Mouse (Mus musculus) left cerebral cortex, postnatal 4 days (tissue): ENCODE data around the gene Tmem37. TPM values are rescaled to one million over a fixed set of nuclear protein-coding genes. Genes with fewer than 3 reads are reported as not detected.

Experiments
- DNase-seq: peaks from one replicate; pipeline ENCODE4 v3.0.0-alpha.2; 2022
- intact Hi-C: fragments of 180-260 bp; cut with DNase I; formaldehyde crosslinking; loops from one replicate; pipeline ENCODE4 v1.15.1; 2025
- total RNA-seq, 2 experiments: library from RNA; stranded (reverse); gene quantifications; 2 replicates each; pipeline ENCODE4 v1.2.3; 2021

Tmem37 gene
- total RNA-seq, 2 experiments from 2014 or later, result 1.4 to 1.8 TPM

GRCm38 (mm10) chr1:120060687-120061086, 13.2 kb downstream of the Tmem37 start:
- DNase-seq, result no peak
- intact Hi-C loops, result no loop called here

- DNase-seq, result no peak
- intact Hi-C loops, result no loop called here
Observed at GRCm38 (mm10) chr1:120057674-120058430, 16.0 kb downstream of the Tmem37 start.

- DNase-seq, result no peak
- intact Hi-C loops, result no loop called here
Observed at GRCm38 (mm10) chr1:120057044-120057443, 16.8 kb downstream of the Tmem37 start.

- intact Hi-C loops, result no loop called here
- peak; percentile 27 for DNase-seq
Observed at GRCm38 (mm10) chr1:120056236-120056635, 17.6 kb downstream of the Tmem37 start.

GRCm38 (mm10) chr1:120055475-120055874, 18.4 kb downstream of the Tmem37 start:
- intact Hi-C loops, result no loop called here
- no peak for DNase-seq

GRCm38 (mm10) chr1:120054997-120055396, 18.9 kb downstream of the Tmem37 start:
- DNase-seq, result no peak
- intact Hi-C loops, result no loop called here

GRCm38 (mm10) chr1:120051070-120051469, 22.8 kb downstream of the Tmem37 start:
- intact Hi-C loops, result no loop called here
- no peak for DNase-seq

GRCm38 (mm10) chr1:120047325-120047724, 26.5 kb downstream of the Tmem37 start:
- intact Hi-C loops, result no loop called here

GRCm38 (mm10) chr1:120044584-120044983, 29.3 kb downstream of the Tmem37 start:
- intact Hi-C loops, result no loop called here
- DNase-seq, result no peak

More at GRCm38 (mm10) chr1:120047325-120047724, 26.5 kb downstream of the Tmem37 start:
- DNase-seq, result no peak

- DNase-seq, result no peak
- intact Hi-C loops, result no loop called here
Observed at GRCm38 (mm10) chr1:120042421-120042820, 31.5 kb downstream of the Tmem37 start.

GRCm38 (mm10) chr1:120038594-120038993, 35.3 kb downstream of the Tmem37 start:
- no peak for DNase-seq

GRCm38 (mm10) chr1:120037021-120037683, 36.7 kb downstream of the Tmem37 start:
- DNase-seq, result peak; percentile 55
- intact Hi-C loops, result no loop called here

More at GRCm38 (mm10) chr1:120038594-120038993, 35.3 kb downstream of the Tmem37 start:
- intact Hi-C loops, result no loop called here

- no peak for DNase-seq
- intact Hi-C loops, result no loop called here
Observed at GRCm38 (mm10) chr1:120035456-120036034, 38.3 kb downstream of the Tmem37 start.

GRCm38 (mm10) chr1:120034793-120035192, 39.1 kb downstream of the Tmem37 start:
- intact Hi-C loops, result no loop called here
- DNase-seq, result no peak

GRCm38 (mm10) chr1:120033469-120033854, 40.4 kb downstream of the Tmem37 start:
- intact Hi-C loops, result no loop called here
- DNase-seq, result no peak

- peak; percentile 89 for DNase-seq
- intact Hi-C loops, result no loop called here
Observed at GRCm38 (mm10) chr1:120032804-120033468, 40.9 kb downstream of the Tmem37 start.

- DNase-seq, result peak; percentile 58
- intact Hi-C loops, result no loop called here
Observed at GRCm38 (mm10) chr1:120030474-120030873, 43.4 kb downstream of the Tmem37 start.

GRCm38 (mm10) chr1:120027693-120028092, 46.2 kb downstream of the Tmem37 start:
- DNase-seq, result peak; percentile 80
- intact Hi-C loops, result no loop called here

GRCm38 (mm10) chr1:120025050-120025439, 48.8 kb downstream of the Tmem37 start:
- intact Hi-C loops, result no loop called here
- DNase-seq, result no peak

- intact Hi-C loops, result no loop called here
- DNase-seq, result no peak
Observed at GRCm38 (mm10) chr1:120024331-120025049, 49.4 kb downstream of the Tmem37 start.

- intact Hi-C loops, result no loop called here
- DNase-seq, result peak; percentile 27
Observed at GRCm38 (mm10) chr1:120021951-120022350, 51.9 kb downstream of the Tmem37 start.
